Mouse (Mus musculus): ENCODE results near the gene Ppia.
"Not testable (repeated sequence)": the region's sequence is repeated elsewhere in the genome, so short reads cannot be mapped to it uniquely, and the experiment has no call there.

Gene Ppia

GRCm38 (mm10) chr11:6442566-6442965 lies 27.3 kb downstream of the Ppia start:
- no peak for DNase-seq (ENCODE audit: low spot score)

GRCm38 (mm10) chr11:6443102-6443501 lies 27.9 kb downstream of the Ppia start:
- no peak for DNase-seq (ENCODE audit: low spot score)

- DNase-seq (ENCODE audit: low spot score) = no peak
Measured at GRCm38 (mm10) chr11:6443727-6444076, 28.5 kb downstream of the Ppia start.

- peak; percentile 100 for DNase-seq (ENCODE audit: low spot score)
Measured at GRCm38 (mm10) chr11:6444077-6444853, 29.0 kb downstream of the Ppia start, which contains the start of gene H2afv. TSS of gene H2afv (minus strand) at chr11:6444443.

- DNase-seq (ENCODE audit: low spot score) = no peak
Measured at GRCm38 (mm10) chr11:6445441-6445840, 30.2 kb downstream of the Ppia start.

GRCm38 (mm10) chr11:6445951-6446350 lies 30.7 kb downstream of the Ppia start:
- no peak for DNase-seq (ENCODE audit: low spot score)

GRCm38 (mm10) chr11:6447493-6447892 lies 32.2 kb downstream of the Ppia start:
- DNase-seq (ENCODE audit: low spot score) = no peak

- not testable (repeated sequence) for DNase-seq (ENCODE audit: low spot score)
Measured at GRCm38 (mm10) chr11:6448155-6448554, 32.9 kb downstream of the Ppia start.

GRCm38 (mm10) chr11:6456083-6456482 lies 40.8 kb downstream of the Ppia start:
- no peak for DNase-seq (ENCODE audit: low spot score)

GRCm38 (mm10) chr11:6463159-6463837 lies 48.1 kb downstream of the Ppia start:
- DNase-seq (ENCODE audit: low spot score) = no peak

GRCm38 (mm10) chr11:6465122-6465521 lies 49.9 kb downstream of the Ppia start:
- peak; percentile 76 for DNase-seq (ENCODE audit: low spot score)

GRCm38 (mm10) chr11:6468541-6468940 lies 53.3 kb downstream of the Ppia start:
- no peak for DNase-seq (ENCODE audit: low spot score)

Data from testis, postnatal 10 days (tissue).